Mouse (Mus musculus) lung, adult 2 months (tissue): Measurements from ENCODE around the gene Rpl36-ps4. TPM values are rescaled to one million over a fixed set of nuclear protein-coding genes. Genes with fewer than 3 reads are reported as not detected.
"Not testable (repeated sequence)": the region's sequence is repeated elsewhere in the genome, so short reads cannot be mapped to it uniquely, and the experiment has no call there.

Experiments used
- DNase-seq: peaks from one replicate; pipeline ENCODE4 v3.0.0; 2022
- H3K4me1 ChIP-seq: fragments of 200-500 bp; 2 replicates; pipeline ENCODE4 v1.6.1; 2011; ENCODE audit warnings: low read length; ENCODE audit not compliant: control insufficient read depth, insufficient read depth
- H3K4me3 ChIP-seq: fragments of 200-500 bp; replicated peaks from 2 replicates; pipeline ENCODE3; 2011; ENCODE audit warnings: low read depth, mild to moderate bottlenecking, control low read depth, low read length; ENCODE audit errors: extremely low read depth
- CTCF ChIP-seq: fragments of 200-500 bp; IDR thresholded peaks from 2 replicates; pipeline ENCODE4 v1.5.1; 2011; ENCODE audit warnings: mild to moderate bottlenecking, low read length, control low read depth; ENCODE audit not compliant: insufficient read depth
- POLR2A ChIP-seq: fragments of 200-500 bp; IDR thresholded peaks from 2 replicates; pipeline ENCODE4 v1.6.1; 2011; ENCODE audit warnings: low read depth, mild to moderate bottlenecking, control low read depth, low read length, borderline replicate concordance; ENCODE audit errors: extremely low read depth
- WGBS: fragments of 180-500 bp; shearing (Covaris S2); methylation state at CpG from one replicate; pipeline ENCODE4 v1.1.7; 2018; 5-methylcytosine and 5-hydroxymethylcytosine counted together
- polyA plus RNA-seq: library from polyadenylated mRNA; depleted of rRNA; stranded (reverse); fragments of >200 nt; gene quantifications from 2 replicates; pipeline ENCODE4 v1.2.3, GENCODE M21; 2012

Gene Rpl36-ps4
- polyA plus RNA-seq, 1 experiment = not detected

DNA sequence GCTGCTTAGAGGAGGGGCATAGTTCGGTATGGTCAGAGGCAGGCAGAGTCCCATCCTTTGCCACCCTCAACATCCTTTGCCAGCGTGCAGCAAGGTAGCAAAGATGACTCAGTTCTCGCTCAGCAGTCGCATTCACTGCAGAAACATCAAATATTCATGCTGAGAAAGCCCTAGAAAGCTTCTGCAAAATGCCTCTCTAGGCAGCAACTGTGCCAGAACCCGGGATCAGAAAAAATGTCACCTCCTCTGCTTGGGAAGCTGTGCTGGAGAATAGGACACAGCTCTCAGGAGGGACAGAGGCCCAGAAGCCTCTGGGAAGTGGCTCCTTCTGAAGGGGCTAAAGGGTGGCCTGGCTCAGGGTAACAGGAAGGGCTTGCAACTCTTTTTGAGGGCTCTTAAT, 2.7 kb upstream of the Rpl36-ps4 start:
- H3K4me1 ChIP-seq = no peaks in the 10 kb centered on the region
- no peak overlapping the region for H3K4me3 ChIP-seq
- no peak for TF ChIP-seq CTCF
- no peak for TF ChIP-seq POLR2A
- 77% methylated on average over 5 of the region's 5 CpGs for WGBS
- DNase-seq = no peak

GRCm38 (mm10) chr17:87934326-87934725, 13.5 kb downstream of the Rpl36-ps4 start:
- no peaks in the 10 kb centered on the region for H3K4me1 ChIP-seq
- no peak for TF ChIP-seq POLR2A
- no peak for TF ChIP-seq CTCF
- DNase-seq = no peak
- no peak overlapping the region for H3K4me3 ChIP-seq
- WGBS = 76% methylated on average over 10 of the region's 10 CpGs

GRCm38 (mm10) chr17:87934736-87935135, 14.0 kb downstream of the Rpl36-ps4 start:
- DNase-seq = no peak
- 82% methylated on average over 8 of the region's 8 CpGs for WGBS
- no peaks in the 10 kb centered on the region for H3K4me1 ChIP-seq
- TF ChIP-seq CTCF (no peak), POLR2A (no peak)
- H3K4me3 ChIP-seq = no peak overlapping the region

DNA sequence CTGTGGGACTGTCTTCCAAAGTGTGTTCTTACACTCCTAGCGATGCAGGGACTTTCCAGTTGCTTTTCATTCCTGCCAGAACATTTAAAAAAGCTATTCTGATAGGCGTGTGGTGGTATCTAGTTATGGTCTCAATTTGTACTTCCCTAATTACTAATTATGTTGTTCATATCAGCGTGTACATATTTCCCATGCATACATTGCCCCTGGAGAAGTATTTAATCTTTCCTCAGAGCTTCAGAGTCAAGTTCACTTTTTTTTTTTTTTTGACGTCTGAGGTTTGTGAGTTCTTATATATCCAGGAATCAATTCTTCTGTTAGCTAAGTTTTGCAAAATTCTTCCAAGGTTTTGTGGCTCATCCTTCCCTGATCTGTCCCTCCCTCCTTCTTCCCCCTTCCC, 15.4 kb downstream of the Rpl36-ps4 start:
- 82% methylated on average over 4 of the region's 4 CpGs for WGBS
- H3K4me1 ChIP-seq = no peaks in the 10 kb centered on the region
- no peak for TF ChIP-seq CTCF
- TF ChIP-seq POLR2A = no peak
- H3K4me3 ChIP-seq = no peak overlapping the region
- no peak for DNase-seq

DNA sequence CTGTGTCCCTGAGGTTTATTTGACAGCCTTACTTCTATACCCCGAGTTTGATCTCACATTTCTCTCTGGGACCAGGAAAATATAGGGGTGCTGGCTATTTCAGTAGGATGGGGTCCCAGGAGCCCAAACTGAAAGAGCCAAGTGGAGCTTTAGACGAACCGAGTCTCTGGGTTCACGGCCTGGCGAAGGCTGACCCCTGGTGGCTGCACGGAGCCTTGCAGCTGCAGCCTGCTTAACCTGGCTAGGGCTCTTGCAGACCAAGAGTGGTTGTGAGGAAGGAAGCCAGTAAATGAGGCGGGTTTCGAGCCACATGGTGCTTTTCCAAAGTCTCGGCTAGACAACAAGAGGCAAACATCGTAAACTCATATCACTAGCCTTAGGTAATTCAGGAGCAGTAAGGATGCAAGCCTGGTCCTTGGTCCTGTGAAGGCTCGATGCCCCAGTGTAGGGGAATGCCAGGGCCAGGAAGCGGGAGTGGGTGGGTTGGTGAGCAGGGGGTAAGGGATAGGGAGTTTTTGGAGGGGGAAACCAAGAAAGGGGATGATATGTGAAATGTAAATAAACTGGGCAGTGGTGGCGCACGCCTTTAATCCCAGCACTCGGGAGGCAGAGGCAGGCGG, 28.3 kb downstream of the Rpl36-ps4 start:
- 41% methylated on average over 16 of the region's 16 CpGs for WGBS
- H3K4me3 ChIP-seq = no peak overlapping the region

DNA sequence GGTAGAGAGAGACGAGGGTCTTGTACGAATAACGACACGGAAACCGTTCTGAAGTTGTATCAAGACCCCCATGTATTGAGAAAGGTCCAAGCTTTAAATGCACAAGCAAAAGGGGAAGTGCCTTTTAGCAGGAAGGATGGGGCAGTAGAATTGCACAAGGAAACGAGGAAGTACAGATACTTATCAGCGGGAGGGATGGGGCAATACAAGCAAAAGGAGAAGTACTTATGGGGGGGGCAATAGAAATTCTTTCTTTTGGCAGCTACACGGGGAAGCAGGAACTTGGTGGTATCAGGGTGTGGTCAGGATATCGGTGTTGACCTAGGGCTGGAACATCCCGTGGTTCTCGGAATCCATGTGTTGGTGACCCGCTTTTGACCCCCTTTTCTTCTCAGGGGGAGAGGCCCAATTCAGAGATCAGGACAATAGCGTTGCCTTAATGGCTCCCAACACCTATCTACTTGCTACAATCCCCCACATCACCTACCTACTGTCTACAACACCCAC, 33.9 kb downstream of the Rpl36-ps4 start:
- not testable (repeated sequence) for DNase-seq, H3K4me3 ChIP-seq, H3K4me1 ChIP-seq
- WGBS = 74% methylated on average over 13 of the region's 13 CpGs

More for the DNA sequence above, 28.3 kb downstream of the Rpl36-ps4 start:
- no peaks in the 10 kb centered on the region for H3K4me1 ChIP-seq
- TF ChIP-seq CTCF (peak; percentile 97), POLR2A (no peak)
- DNase-seq = peak; percentile 79

GRCm38 (mm10) chr17:87957096-87957840, 36.5 kb downstream of the Rpl36-ps4 start:
- H3K4me1 ChIP-seq = no peaks in the 10 kb centered on the region
- no peak for DNase-seq
- WGBS = 63% methylated on average over 12 of the region's 12 CpGs
- TF ChIP-seq POLR2A = no peak
- TF ChIP-seq CTCF = no peak
- no peak overlapping the region for H3K4me3 ChIP-seq

- DNase-seq = no peak
- Histone ChIP-seq H3K4me1 (no peaks in the 10 kb centered on the region), H3K4me3 (no peak overlapping the region)
- TF ChIP-seq POLR2A = no peak
- no peak for TF ChIP-seq CTCF
- WGBS = 64% methylated on average over 8 of the region's 8 CpGs
These were observed 37.5 kb downstream of the Rpl36-ps4 start for GRCm38 (mm10) chr17:87958283-87958682.

DNA sequence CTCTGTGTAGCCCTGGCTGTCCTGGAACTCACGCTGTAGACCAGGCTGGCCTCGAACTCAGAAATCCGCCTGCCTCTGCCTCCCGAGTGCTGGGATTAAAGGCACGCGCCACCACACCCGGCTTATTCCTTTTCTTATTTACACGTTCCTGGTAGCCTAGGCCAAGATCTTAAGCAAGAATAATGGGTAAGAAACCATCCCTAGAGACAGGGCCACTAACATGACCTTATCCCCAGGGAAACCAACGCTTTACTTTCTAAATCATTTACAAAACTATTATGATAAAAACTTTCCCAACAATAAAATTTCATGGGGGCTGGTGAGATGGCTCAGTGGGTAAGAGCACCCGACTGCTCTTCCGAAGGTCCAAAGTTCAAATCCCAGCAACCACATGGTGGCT, 38.6 kb downstream of the Rpl36-ps4 start:
- 91% methylated on average over 11 of the region's 11 CpGs for WGBS

DNA sequence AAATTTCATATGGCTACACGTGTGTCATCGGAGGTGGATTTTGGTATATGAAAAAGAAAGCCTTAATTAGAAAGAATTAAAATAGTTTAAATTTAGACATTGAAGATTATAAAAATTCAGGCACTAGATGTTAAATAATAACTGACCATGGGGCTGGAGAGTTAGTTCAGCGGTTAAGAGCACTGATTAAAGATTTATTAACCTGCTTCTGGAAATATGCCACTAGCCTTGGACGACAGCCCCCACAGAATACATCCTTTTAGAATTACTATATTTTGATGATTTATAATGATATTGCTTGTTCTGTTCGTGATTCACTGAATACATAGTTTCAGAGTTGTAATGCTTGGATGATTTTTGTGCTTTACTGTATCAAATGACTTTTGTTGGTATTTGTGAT, 39.2 kb downstream of the Rpl36-ps4 start:
- DNase-seq, H3K4me1 ChIP-seq, H3K4me3 ChIP-seq: not testable (repeated sequence)
- 76% methylated on average over 5 of the region's 5 CpGs for WGBS

More for the DNA sequence above, 38.6 kb downstream of the Rpl36-ps4 start:
- not testable (repeated sequence) for H3K4me1 ChIP-seq, DNase-seq, H3K4me3 ChIP-seq
